Mouse (Mus musculus) spleen, adult 2 months (tissue): ENCODE measurements at regions not wholly inside any gene's neighbourhood (a gene's known extent, or its start where the extent isn't known, plus 50 kb on each side); places are given as distances from the start of the nearest gene placed in this dataset.

ENCODE experiments used
- DNase-seq, 2 experiments: peaks; one replicate each; pipeline versions ENCODE4 v3.0.0 to v3.0.0-alpha.2; 2012 to 2021; ENCODE audit warnings: low spot score in 2 of 2, low read depth in 1 of 2
- H3K27ac ChIP-seq: fragments of 200-500 bp; 2 replicates; pipeline ENCODE4 v1.5.1; 2012; ENCODE audit warnings: low read length, inconsistent platforms; ENCODE audit not compliant: insufficient read depth
- H3K27me3 ChIP-seq: fragments of 200-500 bp; 2 replicates; pipeline ENCODE4 v1.6.1; 2012; ENCODE audit warnings: mild to moderate bottlenecking, moderate library complexity, low read length, inconsistent platforms; ENCODE audit not compliant: control insufficient read depth, insufficient read depth
- H3K36me3 ChIP-seq: fragments of 200-500 bp; 2 replicates; pipeline ENCODE4 v1.6.1; 2012; ENCODE audit warnings: mild to moderate bottlenecking, low read length, inconsistent platforms; ENCODE audit not compliant: control insufficient read depth, insufficient read depth
- H3K4me1 ChIP-seq: fragments of 200-500 bp; 2 replicates; pipeline ENCODE4 v1.6.1; 2011; ENCODE audit warnings: inconsistent platforms; ENCODE audit not compliant: control insufficient read depth, insufficient read depth, insufficient read length
- H3K4me3 ChIP-seq: fragments of 200-500 bp; 2 replicates; pipeline ENCODE4 v1.5.1; 2011; ENCODE audit warnings: mild to moderate bottlenecking, inconsistent platforms; ENCODE audit not compliant: insufficient read depth, insufficient read length; ENCODE audit errors: extremely low read depth
- CTCF ChIP-seq: fragments of 200-500 bp; IDR thresholded peaks from 2 replicates; pipeline ENCODE4 v1.5.1; 2011; ENCODE audit warnings: mild to moderate bottlenecking, inconsistent platforms; ENCODE audit not compliant: insufficient read depth, insufficient read length, insufficient replicate concordance; ENCODE audit errors: extremely low read depth
- POLR2A ChIP-seq: fragments of 200-500 bp; IDR thresholded peaks from 2 replicates; pipeline ENCODE4 v1.6.1; 2011; ENCODE audit warnings: low read depth, low read length, inconsistent platforms
- WGBS: fragments of 180-500 bp; shearing (Covaris S2); methylation state at CpG from one replicate; pipeline ENCODE4 v1.1.7; 2018; 5-methylcytosine and 5-hydroxymethylcytosine counted together

DNA sequence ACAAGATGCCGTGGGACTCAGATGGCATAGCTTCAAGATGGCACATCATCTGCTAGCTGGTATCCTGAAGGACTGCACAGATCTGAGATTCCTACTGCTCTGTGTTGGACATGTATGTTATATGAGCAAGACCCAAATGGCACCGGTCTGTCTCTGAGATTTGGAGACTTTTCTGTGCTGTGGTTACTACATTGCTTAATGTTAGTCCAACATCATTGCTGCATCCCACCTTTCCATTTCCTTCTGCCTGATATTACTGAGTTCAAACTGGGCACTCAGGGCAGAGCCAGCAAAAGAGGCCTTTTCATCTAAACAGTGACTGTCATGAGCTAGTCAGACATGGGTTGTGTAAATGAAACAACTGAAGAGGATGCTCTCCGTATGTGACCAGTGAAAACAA lies 383.3 kb downstream of the Rps24 start:
- H3K27ac ChIP-seq: no peak overlapping the region
- H3K4me1 ChIP-seq: no peaks in the 10 kb centered on the region
- TF ChIP-seq CTCF: no peak
- TF ChIP-seq POLR2A: no peak
- no peaks in the 10 kb centered on the region for H3K36me3 ChIP-seq
- no peaks in the 10 kb centered on the region for H3K27me3 ChIP-seq
- DNase-seq: no peak
- 88% methylated on average over 3 of the region's 3 CpGs for WGBS
- no peak overlapping the region for H3K4me3 ChIP-seq

DNA sequence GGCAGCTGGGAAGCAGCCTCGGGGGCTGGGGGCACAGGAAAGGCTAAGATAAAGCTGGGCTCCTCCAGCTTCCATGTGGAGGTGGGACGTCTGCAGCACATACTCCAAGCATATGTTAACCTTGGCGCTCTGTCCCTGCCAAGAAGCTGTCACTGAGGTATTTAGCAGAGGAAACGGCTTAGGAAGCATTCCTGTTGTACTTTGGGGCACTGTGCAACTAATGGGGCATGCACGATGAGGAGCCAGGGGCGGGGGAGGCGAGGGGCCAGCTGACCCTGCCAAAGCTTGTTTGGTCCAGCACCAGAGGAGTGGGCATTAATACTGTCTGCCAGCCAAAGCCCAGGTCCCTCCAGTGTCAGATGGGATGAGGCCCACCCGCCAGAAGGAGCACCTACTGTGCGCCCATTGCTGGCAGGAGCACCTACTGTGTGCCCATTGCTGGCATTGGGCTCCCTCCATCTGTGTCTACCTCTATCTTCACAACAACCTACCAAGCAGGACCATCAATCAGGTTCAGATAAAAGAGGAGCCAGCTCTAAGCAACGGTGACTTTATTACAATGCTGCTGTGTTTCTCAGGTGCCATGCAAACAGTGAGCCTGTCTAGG lies 384.6 kb downstream of the Rps24 start:
- H3K27me3 ChIP-seq: no peaks in the 10 kb centered on the region
- no peaks in the 10 kb centered on the region for H3K4me1 ChIP-seq
- DNase-seq: no peak
- WGBS: 78% methylated on average over 10 of the region's 10 CpGs
- TF ChIP-seq POLR2A (no peak), CTCF (no peak)
- H3K36me3 ChIP-seq: no peaks in the 10 kb centered on the region
- no peak overlapping the region for H3K27ac ChIP-seq
- H3K4me3 ChIP-seq: no peak overlapping the region

DNA sequence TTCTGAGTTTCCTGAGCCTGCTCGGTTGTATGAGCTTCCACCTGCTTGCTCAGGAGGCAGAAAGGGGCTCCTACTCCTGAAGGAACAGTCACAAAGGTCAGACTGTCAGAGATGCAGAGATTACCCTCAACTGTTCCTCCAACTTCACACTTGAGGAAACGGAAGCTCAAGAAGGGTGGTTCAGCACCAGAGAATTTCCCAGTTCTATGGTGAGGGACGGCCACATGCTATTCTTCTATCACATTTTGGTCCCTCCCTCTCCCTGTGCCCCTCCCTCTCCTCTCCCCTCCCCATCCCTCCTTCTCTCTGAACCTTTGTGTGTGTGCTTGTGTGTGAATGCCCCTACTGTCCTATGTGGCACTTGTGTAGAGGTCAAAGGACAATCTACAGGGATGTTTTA lies 386.0 kb downstream of the Rps24 start:
- no peak overlapping the region for H3K27ac ChIP-seq
- 63% methylated on average over 3 of the region's 3 CpGs for WGBS
- no peaks in the 10 kb centered on the region for H3K27me3 ChIP-seq
- H3K4me3 ChIP-seq: no peak overlapping the region
- H3K4me1 ChIP-seq: no peaks in the 10 kb centered on the region
- DNase-seq: no peak
- no peaks in the 10 kb centered on the region for H3K36me3 ChIP-seq
- TF ChIP-seq POLR2A: no peak
- no peak for TF ChIP-seq CTCF

DNA sequence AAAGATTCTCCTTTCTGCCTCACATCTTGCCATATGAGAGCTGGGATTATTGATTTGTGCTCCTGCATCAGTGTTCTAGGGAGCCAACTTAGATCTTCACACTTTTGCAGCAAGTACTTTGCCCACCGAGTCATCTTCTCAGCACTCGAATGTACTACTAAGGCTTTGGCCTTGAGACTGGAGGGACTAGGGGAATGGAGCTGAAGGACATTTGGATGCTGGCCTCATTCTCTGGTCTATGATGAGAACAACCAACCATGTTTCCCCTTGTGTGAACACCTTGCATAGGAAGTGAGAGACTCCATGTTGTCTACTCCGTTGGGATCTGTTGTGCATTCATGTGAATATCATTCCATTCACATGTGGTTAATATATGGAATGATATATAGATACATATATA lies 386.5 kb downstream of the Rps24 start:
- H3K4me3 ChIP-seq: no peak overlapping the region
- 94% methylated on average over 3 of the region's 3 CpGs for WGBS
- no peaks in the 10 kb centered on the region for H3K36me3 ChIP-seq
- no peak overlapping the region for H3K27ac ChIP-seq
- TF ChIP-seq POLR2A (no peak), CTCF (no peak)
- no peaks in the 10 kb centered on the region for H3K4me1 ChIP-seq
- no peak for DNase-seq
- no peaks in the 10 kb centered on the region for H3K27me3 ChIP-seq

DNA sequence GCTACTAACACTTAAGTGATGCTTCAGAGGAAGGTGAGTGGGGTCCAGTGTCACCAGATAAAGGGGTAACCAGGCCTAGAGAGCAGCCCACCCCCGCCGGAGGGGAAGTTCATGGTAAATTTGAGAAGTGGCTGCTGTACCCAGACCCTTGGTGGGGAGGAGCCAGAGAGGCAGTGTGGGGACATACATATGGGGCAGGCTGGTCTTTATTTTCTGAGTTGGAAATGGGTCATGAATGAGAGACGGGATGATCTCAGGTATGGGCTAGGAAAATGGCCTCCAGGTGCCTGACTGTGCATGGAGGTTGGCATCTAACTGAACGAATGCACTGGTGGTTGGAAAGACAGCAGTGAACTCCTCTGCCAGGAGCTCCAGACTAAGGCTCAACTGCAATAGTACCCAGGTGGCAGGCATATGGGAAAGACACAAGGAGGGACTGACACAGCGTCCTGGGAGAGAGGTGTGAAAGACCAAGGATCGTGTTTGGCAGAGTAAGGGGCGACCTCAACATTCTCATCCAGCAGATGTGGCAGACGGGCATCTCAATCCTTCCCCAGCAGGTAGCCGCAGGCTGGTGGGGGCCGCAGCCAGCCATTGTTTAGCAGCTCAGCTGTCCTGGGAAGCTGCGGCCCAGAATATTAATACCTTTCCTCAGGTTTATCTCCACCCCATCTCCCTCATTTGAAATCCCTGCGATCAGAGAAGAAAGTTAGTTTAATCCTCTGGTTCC lies 387.7 kb downstream of the Rps24 start:
- no peak for DNase-seq
- Histone ChIP-seq H3K27ac (no peak overlapping the region), H3K27me3 (no peaks in the 10 kb centered on the region), H3K4me3 (no peak overlapping the region), H3K36me3 (no peaks in the 10 kb centered on the region), H3K4me1 (no peaks in the 10 kb centered on the region)
- WGBS: 90% methylated on average over 12 of the region's 12 CpGs
- TF ChIP-seq POLR2A (no peak), CTCF (no peak)

DNA sequence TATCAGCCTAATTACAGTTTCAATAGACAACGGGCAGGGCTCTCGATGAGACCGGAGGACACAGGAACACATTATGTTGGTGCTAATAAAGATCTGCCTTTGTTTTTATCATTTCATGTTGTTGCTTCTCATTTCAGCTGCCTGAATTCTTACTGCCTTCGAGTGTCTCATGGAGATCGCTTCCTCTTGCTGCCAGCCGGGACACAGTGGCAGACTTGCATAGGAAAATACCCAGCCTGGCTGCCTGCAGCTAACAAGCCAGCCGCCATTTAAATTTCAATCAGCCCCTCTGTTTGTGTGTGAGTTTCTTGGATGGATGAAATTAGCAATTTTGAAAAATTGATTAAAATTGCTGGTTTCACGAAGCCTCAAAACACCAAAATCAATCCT lies 388.2 kb downstream of the Rps24 start:
- Histone ChIP-seq H3K27ac (no peak overlapping the region), H3K4me3 (no peak overlapping the region), H3K36me3 (no peaks in the 10 kb centered on the region), H3K4me1 (no peaks in the 10 kb centered on the region), H3K27me3 (no peaks in the 10 kb centered on the region)
- WGBS: 89% methylated on average over 8 of the region's 8 CpGs
- TF ChIP-seq POLR2A: no peak
- TF ChIP-seq CTCF: no peak
- DNase-seq: no peak

DNA sequence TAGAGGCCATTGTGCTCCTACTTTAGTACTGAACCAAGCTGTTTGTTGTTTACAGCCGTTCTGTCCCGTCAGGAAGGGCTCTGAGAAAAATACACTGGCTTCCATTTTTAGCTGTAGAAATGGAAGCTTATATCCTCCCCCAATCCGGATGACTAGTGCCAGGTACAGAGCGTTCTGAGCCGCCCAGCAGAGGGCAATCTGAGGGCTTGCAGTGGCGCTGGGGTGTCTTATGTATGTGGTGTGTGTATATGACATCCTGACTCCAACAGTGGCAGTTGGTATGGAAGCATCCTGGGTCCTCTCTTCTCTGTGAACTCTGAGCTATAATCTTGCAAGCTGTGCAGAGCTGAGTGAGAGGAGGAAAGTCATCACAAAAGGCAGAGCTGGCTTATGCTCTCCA lies 389.0 kb downstream of the Rps24 start:
- Histone ChIP-seq H3K4me1 (no peaks in the 10 kb centered on the region), H3K4me3 (no peak overlapping the region), H3K36me3 (no peaks in the 10 kb centered on the region), H3K27me3 (no peaks in the 10 kb centered on the region), H3K27ac (no peak overlapping the region)
- WGBS: 86% methylated on average over 6 of the region's 6 CpGs
- DNase-seq: no peak
- TF ChIP-seq CTCF: no peak
- TF ChIP-seq POLR2A: no peak
